Mouse (Mus musculus): ENCODE measurements around the gene Pdzk1.

The Pdzk1 gene

DNA sequence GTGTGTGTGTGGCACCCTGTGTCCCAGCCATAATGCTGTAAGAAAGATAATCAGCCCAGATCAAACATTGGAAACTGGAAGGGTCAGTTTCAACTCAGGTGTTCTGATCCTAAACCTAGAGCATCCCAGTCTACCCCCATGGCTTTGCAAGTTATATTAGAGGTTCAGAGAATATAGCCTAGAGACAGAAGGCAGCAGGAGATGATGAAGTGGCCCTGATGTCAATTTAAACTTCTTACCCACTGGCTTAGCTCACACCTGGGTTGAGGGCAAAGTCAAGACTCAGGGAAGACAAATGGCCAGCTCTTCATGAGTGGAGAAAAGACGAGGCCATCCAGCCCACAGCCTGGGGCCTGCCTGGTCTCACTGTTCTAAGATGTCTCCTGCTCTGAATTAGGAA, at the start of gene Pdzk1, which contains the start of gene Cd160:
Gene Pdzk1, plus strand, starts transcription at position 301 of the 400 bp plus-strand sequence.
Gene Cd160, minus strand, starts transcription at position 368 of the 400 bp plus-strand sequence.
- H3K27me3 ChIP-seq (ENCODE audit: control insufficient read depth, insufficient read depth, low read length, poor library complexity, severe bottlenecking): no peaks in the 10 kb centered on the region; the same call in 1 of the 2 replicates
- no peak for DNase-seq (ENCODE audit: low read depth, low spot score)
- H3K36me3 ChIP-seq (ENCODE audit: control insufficient read depth, insufficient read depth, low read length, poor library complexity, severe bottlenecking): no peaks in the 10 kb centered on the region

DNA sequence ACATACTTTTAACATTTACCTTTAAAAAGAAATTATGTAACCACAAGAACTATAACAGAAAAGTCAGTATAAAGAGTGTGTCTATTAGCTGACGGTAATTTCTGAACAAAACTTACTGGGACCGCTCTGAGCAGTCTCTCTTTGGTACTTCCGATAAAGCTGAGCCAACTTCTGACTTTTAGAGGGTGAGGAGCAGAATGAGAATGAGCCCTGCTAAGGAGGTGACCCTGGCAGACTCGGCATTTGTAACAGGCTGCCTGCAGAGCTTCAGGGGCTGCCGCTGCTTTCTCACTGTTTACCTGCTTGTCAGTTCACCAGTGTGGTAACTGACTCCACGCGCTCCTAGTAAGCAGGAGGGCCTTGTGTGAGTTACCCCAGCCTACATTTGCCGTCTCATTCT, 46.8 kb upstream of the Pdzk1 start:
- no peak for DNase-seq (ENCODE audit: low read depth, low spot score)

DNA sequence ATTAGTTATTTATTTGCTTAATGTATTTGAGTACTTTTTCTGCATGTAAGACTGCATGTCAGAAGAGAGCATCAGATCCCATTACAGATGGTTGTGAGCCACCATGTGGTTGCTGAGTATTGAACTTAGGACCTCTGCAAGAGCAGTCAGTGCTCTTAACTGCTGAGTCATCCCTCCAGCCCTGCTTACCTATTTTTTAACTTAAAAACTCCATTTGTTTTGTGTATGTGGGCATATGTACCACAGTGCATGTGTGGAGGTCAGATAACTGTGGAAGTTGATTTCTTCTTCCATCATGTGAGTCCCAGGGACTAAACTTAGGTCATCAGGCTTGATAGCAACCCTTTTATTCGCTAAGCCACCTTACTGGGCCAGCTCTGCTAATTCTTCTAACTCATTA, 41.3 kb upstream of the Pdzk1 start:
- Histone ChIP-seq H3K27me3 (ENCODE audit: control insufficient read depth, insufficient read depth, low read length, poor library complexity, severe bottlenecking) (no peaks in the 10 kb centered on the region), H3K36me3 (ENCODE audit: control insufficient read depth, insufficient read depth, low read length, poor library complexity, severe bottlenecking) (peaks cover 11% of the 10 kb centered on the region)
- no peak for DNase-seq (ENCODE audit: low read depth, low spot score)

More for the DNA sequence above, 46.8 kb upstream of the Pdzk1 start:
- peaks cover 9% of the 10 kb centered on the region for H3K36me3 ChIP-seq (ENCODE audit: control insufficient read depth, insufficient read depth, low read length, poor library complexity, severe bottlenecking)
- no peaks in the 10 kb centered on the region for H3K27me3 ChIP-seq (ENCODE audit: control insufficient read depth, insufficient read depth, low read length, poor library complexity, severe bottlenecking)

DNA sequence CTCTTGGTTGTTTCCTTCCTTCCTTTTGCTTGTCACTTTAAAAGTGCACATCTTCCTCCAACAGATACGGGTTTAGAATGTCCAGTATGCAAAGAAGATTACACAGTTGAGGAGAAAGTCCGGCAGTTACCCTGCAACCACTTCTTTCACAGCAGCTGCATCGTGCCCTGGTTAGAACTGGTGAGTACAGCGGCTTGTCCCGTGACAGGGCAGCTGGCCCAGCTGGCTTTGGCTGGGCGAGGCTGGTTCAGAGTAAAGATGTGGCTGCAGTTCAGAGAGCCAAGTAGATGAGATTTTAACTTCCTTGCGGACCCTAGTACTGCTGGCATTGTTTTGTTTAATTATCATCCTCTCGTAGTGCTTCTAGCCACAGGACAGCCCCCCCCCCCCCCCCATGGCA, 40.6 kb upstream of the Pdzk1 start:
- no peak for DNase-seq (ENCODE audit: low read depth, low spot score)
- Histone ChIP-seq H3K27me3 (ENCODE audit: control insufficient read depth, insufficient read depth, low read length, poor library complexity, severe bottlenecking) (no peaks in the 10 kb centered on the region), H3K36me3 (ENCODE audit: control insufficient read depth, insufficient read depth, low read length, poor library complexity, severe bottlenecking) (peaks cover 11% of the 10 kb centered on the region)

DNA sequence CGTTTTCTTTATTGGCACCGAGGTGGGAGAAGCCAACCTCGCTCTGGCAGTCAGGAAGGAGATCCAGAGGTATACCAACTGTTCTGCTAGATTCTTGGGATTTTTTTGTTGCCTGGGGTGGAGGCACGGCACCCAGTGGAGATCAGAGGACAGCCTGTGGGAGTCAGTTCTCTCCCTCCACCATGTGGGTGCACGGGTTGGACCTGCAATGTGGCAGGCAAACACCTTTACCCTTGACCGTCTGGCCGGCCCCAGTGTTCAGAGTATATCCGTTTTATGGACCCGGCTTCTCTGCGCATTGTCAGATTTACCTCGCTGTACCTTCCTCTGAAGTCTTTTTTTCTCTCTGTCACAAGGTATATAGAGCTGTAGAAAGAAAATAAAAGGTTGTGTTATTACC, 28.8 kb upstream of the Pdzk1 start:
- Histone ChIP-seq H3K27me3 (ENCODE audit: control insufficient read depth, insufficient read depth, low read length, poor library complexity, severe bottlenecking) (no peaks in the 10 kb centered on the region), H3K36me3 (ENCODE audit: control insufficient read depth, insufficient read depth, low read length, poor library complexity, severe bottlenecking) (no peaks in the 10 kb centered on the region)
- no peak for DNase-seq (ENCODE audit: low read depth, low spot score)

DNA sequence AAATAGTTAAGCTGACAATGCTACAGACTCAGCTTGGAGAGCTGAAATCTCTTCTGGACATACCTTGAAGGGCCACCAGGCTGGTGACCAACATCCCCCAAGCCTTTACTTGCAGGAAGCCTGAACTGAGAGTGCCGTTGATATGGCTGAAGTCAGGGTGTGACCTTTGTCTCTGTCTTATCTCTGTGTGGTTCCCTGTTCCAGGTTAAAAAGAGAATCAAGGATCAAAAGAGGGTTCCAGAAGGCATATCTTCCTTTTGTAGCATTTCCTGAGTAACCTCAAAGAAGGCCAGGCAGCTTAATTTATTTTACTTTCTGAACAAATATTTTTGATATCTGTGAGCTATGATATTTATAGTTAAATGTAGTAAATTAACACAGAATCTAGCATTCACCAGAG, 26.9 kb upstream of the Pdzk1 start:
- no peak for DNase-seq (ENCODE audit: low read depth, low spot score)
- Histone ChIP-seq H3K36me3 (ENCODE audit: control insufficient read depth, insufficient read depth, low read length, poor library complexity, severe bottlenecking) (no peaks in the 10 kb centered on the region), H3K27me3 (ENCODE audit: control insufficient read depth, insufficient read depth, low read length, poor library complexity, severe bottlenecking) (no peaks in the 10 kb centered on the region)

DNA sequence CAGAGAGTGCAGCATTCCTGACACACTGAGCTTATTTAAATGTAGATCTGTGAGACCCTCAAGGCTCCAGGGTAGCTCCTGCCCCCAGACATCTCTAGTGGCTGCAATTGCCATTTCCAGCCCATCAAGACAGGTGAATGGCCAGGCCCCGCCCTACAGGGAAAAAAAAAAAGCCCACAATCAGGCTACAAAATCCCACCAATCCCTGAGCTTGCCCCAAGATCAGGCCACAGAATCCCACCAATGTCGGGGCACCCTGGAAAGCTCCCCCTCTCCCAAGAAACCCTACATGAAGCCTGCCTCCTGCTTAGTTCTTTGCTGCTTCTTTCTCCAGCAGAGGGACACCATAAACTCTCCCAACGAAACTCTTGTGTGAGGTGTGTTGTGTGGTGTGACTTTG, 20.9 kb upstream of the Pdzk1 start:
- H3K36me3 ChIP-seq (ENCODE audit: control insufficient read depth, insufficient read depth, low read length, poor library complexity, severe bottlenecking): no peaks in the 10 kb centered on the region
- no peaks in the 10 kb centered on the region for H3K27me3 ChIP-seq (ENCODE audit: control insufficient read depth, insufficient read depth, low read length, poor library complexity, severe bottlenecking)
- no peak for DNase-seq (ENCODE audit: low read depth, low spot score)

DNA sequence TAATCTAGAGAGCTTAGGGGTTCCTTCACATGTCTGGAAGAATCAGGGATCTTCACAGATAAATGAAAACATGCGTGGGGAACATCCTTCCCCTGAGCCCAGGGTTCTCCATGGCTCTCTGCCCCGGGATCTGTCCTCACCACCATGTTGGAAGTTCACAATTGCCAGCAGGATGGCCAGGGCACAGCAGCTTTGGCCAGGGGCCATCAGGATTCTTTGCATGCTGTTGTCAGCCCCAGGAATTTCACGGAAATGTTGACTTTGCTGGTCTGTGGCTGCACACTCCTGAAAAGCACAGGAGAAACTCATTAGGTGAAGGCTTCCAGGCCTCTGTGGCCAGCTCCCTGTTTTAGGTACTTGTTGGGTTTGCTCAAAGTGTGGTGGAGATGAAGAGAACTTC, 20.4 kb upstream of the Pdzk1 start:
- Histone ChIP-seq H3K36me3 (ENCODE audit: control insufficient read depth, insufficient read depth, low read length, poor library complexity, severe bottlenecking) (no peaks in the 10 kb centered on the region), H3K27me3 (ENCODE audit: control insufficient read depth, insufficient read depth, low read length, poor library complexity, severe bottlenecking) (no peaks in the 10 kb centered on the region)
- no peak for DNase-seq (ENCODE audit: low read depth, low spot score)

DNA sequence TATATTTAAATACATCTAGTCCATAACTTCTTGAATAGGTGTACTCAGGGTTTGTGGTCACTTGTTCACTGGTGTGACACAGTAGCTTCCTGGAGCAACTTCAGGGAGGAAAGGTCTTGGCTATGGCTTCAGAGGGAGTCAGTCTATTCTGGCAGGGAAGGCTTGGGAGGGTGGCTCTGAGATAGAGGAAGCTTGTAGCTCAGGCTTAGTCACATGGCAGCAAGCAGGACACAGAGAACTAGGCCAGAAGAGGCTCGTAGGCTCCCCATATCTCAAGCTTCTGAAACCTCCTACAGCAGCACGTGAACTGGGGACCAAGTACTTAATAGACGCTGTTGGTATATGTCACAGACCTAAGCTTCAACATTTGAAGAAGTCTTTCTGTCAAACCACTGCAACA, 17.9 kb upstream of the Pdzk1 start:
- no peaks in the 10 kb centered on the region for H3K36me3 ChIP-seq (ENCODE audit: control insufficient read depth, insufficient read depth, low read length, poor library complexity, severe bottlenecking)
- no peaks in the 10 kb centered on the region for H3K27me3 ChIP-seq (ENCODE audit: control insufficient read depth, insufficient read depth, low read length, poor library complexity, severe bottlenecking)
- no peak for DNase-seq (ENCODE audit: low read depth, low spot score)

DNA sequence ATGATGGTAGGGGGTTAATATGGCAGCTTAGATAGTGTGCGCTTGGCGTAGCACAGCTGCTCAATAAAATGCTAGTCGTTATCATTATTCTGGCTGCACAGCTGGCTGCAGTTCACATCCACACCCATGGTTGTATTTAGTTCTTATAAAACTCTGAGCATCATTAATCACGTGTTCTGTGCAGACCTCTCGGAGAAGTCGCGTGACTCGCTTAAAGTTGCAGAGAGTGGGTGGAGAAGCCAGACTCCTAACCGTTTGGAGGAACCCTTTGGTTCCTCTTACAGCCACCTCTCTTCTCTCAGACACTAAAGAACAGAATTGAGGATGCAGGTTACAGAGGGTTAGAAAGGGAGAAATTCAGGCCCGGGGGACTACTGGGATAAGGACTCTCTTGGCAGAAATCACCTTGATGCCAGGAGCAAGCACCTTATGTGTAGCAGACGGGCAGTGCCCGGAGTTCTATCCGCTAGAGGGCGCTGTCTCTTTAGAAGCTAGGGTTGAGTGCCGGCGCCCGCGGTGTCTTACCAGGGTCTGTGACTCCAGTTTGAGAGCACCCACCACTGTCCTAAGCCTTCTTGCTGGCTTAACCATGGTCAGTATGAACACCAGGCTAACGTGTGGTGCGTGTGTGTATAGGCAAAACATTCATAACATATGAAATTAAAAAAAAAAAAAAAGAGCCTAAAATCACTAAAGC, 16.5 kb upstream of the Pdzk1 start:
- H3K36me3 ChIP-seq (ENCODE audit: control insufficient read depth, insufficient read depth, low read length, poor library complexity, severe bottlenecking): no peaks in the 10 kb centered on the region
- DNase-seq (ENCODE audit: low read depth, low spot score): peak; percentile 77
- H3K27me3 ChIP-seq (ENCODE audit: control insufficient read depth, insufficient read depth, low read length, poor library complexity, severe bottlenecking): no peaks in the 10 kb centered on the region

DNA sequence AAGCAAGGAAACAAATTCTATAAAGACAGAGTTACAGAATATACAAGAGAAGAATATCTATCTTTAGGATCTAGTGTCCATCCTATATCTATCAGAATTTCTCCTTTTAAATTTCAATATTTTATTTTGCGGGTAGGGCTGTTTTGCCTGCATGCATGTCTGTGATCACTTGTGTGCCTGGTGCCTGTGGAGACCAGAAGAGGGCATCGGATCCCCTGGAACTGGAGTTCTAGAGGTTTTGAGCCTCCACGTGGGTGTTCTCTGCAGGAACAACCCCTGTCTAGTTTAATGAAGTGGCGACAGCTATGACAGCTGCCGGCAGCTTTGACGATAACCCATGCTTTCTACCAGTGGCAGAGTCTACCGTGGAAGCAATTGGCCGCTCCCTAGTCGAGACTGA, 16.0 kb upstream of the Pdzk1 start:
- no peaks in the 10 kb centered on the region for H3K36me3 ChIP-seq (ENCODE audit: control insufficient read depth, insufficient read depth, low read length, poor library complexity, severe bottlenecking)
- peak; percentile 8 for DNase-seq (ENCODE audit: low read depth, low spot score)
- H3K27me3 ChIP-seq (ENCODE audit: control insufficient read depth, insufficient read depth, low read length, poor library complexity, severe bottlenecking): no peaks in the 10 kb centered on the region

DNA sequence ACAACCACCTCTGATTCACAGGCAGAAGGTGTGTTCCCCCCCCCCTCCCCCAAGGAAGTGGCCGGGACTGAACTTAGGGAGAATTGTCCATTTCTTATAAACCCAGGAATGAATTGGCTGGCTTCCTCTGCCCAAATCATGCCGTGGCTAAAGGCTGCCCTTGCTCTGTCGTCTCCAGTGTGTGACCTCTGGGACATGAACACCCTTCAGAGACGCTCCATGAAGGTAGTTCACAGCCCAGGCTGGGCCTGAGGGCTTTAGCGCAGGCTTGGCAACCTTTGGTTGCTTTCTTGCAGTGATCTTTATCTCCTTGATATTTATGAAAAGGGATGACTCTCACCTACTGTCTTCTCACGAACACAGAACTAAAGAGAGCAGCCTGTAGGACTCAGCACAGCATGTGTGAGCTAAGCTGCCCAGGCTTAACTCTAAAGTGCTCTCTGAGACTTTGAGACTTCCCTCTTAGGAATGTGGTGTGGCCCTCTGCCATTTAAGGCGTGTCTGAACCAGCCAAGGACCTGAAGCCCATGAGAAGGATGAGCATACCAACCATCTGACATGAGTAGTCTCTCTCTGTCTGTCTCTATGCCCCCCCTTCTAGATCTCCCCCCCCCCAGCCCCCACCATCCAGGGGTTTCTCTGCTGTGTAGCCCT, 15.4 kb upstream of the Pdzk1 start:
- H3K36me3 ChIP-seq (ENCODE audit: control insufficient read depth, insufficient read depth, low read length, poor library complexity, severe bottlenecking): no peaks in the 10 kb centered on the region
- no peaks in the 10 kb centered on the region for H3K27me3 ChIP-seq (ENCODE audit: control insufficient read depth, insufficient read depth, low read length, poor library complexity, severe bottlenecking)
- DNase-seq (ENCODE audit: low read depth, low spot score): no peak

DNA sequence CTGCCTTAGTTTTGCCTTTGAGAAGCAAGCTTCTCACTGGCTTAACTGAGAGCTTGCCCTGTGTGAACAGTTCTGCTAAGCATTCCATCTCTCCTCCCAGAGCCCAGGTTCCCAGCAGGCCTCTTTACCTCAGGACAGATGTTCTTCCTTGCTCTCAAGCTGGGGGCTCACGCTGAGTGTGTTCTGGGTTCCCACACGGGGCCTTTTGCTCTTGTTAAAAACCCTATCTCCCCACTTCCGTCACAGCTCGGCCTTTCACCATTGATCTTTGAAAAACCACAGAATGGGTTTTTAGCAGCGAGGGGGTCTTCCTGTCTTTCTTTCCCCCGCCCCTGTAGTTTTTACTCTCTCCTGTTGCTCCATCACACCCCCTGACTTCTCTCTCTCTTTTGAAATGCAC, 14.7 kb upstream of the Pdzk1 start:
- no peak for DNase-seq (ENCODE audit: low read depth, low spot score)
- H3K36me3 ChIP-seq (ENCODE audit: control insufficient read depth, insufficient read depth, low read length, poor library complexity, severe bottlenecking): no peaks in the 10 kb centered on the region

DNA sequence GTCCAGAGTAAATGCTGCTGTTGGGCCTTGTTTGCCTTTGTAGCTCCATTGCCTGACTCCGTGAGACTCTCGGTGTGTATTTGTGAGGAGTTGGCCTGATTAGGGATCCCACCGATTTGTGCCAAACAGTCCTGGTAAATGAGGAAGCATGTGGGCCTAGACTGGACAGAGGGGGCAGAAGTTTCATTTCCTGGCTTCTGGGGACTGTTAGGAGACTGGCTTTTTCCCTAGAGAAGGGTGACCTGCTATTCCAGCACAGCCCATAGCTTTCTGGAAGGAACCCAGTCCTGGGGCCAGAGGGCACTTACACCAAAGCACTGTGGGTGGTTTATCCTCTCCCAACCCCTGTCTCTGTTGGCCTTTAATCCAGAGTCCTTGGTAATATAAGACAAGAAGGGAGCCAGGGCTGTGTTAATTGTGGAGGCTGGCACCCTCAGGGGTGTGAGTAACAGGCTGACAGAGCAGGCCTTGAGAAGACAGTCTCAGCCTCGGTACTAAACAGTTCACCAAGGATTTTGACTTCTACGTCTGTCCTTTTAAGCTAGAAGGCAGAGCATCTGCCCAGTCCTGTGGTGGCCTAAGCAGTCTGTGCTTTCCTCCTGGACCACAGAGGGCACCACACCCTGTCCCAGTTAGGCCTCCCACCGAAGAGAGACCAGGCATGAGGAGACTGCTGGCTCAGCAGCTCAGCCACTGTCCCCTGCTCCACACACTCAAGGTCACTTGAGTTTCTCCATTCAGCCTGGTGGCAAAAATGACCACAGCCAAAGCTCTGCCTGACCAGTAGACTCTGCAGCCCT, 8.8 kb upstream of the Pdzk1 start:
- Histone ChIP-seq H3K27me3 (ENCODE audit: control insufficient read depth, insufficient read depth, low read length, poor library complexity, severe bottlenecking) (no peaks in the 10 kb centered on the region), H3K36me3 (ENCODE audit: control insufficient read depth, insufficient read depth, low read length, poor library complexity, severe bottlenecking) (no peaks in the 10 kb centered on the region)
- DNase-seq (ENCODE audit: low read depth, low spot score): no peak

More for the DNA sequence above, 14.7 kb upstream of the Pdzk1 start:
- H3K27me3 ChIP-seq (ENCODE audit: control insufficient read depth, insufficient read depth, low read length, poor library complexity, severe bottlenecking): no peaks in the 10 kb centered on the region

DNA sequence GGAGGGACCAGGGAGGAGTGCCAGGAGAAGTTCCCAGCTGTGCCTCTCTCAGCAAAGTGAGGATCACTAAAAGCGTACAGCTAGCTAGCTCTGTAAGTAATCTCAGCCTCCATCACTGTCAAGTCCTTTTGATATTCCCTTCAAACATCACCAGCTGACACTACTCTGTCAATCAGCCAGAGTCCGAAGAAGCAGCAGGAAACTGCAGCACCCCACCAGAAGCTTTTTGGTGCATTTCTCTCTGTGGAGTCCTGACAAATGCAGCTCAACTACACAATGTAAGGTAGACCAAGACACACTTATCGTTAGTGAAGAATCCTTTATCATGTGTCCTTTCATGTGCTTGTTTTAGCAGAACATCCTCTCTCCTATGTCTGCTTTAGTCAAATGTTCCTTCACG, 7.5 kb upstream of the Pdzk1 start:
- H3K27me3 ChIP-seq (ENCODE audit: control insufficient read depth, insufficient read depth, low read length, poor library complexity, severe bottlenecking): no peaks in the 10 kb centered on the region
- H3K36me3 ChIP-seq (ENCODE audit: control insufficient read depth, insufficient read depth, low read length, poor library complexity, severe bottlenecking): no peaks in the 10 kb centered on the region
- no peak for DNase-seq (ENCODE audit: low read depth, low spot score)

Data from splenic B cell, adult 2 months (primary cell).